Mouse (Mus musculus): ENCODE results near the gene Steap2.
"Not testable (repeated sequence)": the region's sequence is repeated elsewhere in the genome, so short reads cannot be mapped to it uniquely, and the experiment has no call there.

The Steap2 gene

GRCm38 (mm10) chr5:5693956-5694653, at the start of gene Steap2:
Steap2 (minus strand) TSS chr5:5694578.
- DNase-seq = peak; percentile 76

GRCm38 (mm10) chr5:5734445-5734844, 40.1 kb upstream of the Steap2 start:
- DNase-seq = no peak

GRCm38 (mm10) chr5:5732858-5733257, 38.5 kb upstream of the Steap2 start:
- DNase-seq = no peak

GRCm38 (mm10) chr5:5732208-5732607, 37.8 kb upstream of the Steap2 start:
- no peak for DNase-seq

GRCm38 (mm10) chr5:5729904-5730303, 35.5 kb upstream of the Steap2 start:
- peak; percentile 71 for DNase-seq

GRCm38 (mm10) chr5:5722217-5722616, 27.8 kb upstream of the Steap2 start:
- DNase-seq = no peak

- DNase-seq = no peak
Observed at GRCm38 (mm10) chr5:5711032-5711431, 16.7 kb upstream of the Steap2 start.

- DNase-seq = no peak
Observed at GRCm38 (mm10) chr5:5707341-5708278, 13.2 kb upstream of the Steap2 start.

GRCm38 (mm10) chr5:5705019-5705418, 10.6 kb upstream of the Steap2 start:
- DNase-seq = no peak

GRCm38 (mm10) chr5:5700386-5700785, 6.0 kb upstream of the Steap2 start:
- DNase-seq = no peak

GRCm38 (mm10) chr5:5698830-5699229, 4.5 kb upstream of the Steap2 start:
- DNase-seq = no peak

GRCm38 (mm10) chr5:5695401-5695942, 1.1 kb upstream of the Steap2 start:
- no peak for DNase-seq

- no peak for DNase-seq
Observed at GRCm38 (mm10) chr5:5693541-5693955, 830 bp downstream of the Steap2 start.

- DNase-seq = no peak
Observed at GRCm38 (mm10) chr5:5692167-5692738, 2.1 kb downstream of the Steap2 start.

- no peak for DNase-seq
Observed at GRCm38 (mm10) chr5:5688945-5689540, 5.3 kb downstream of the Steap2 start.

- no peak for DNase-seq
Observed at GRCm38 (mm10) chr5:5688228-5688627, 6.2 kb downstream of the Steap2 start.

GRCm38 (mm10) chr5:5686973-5687372, 7.4 kb downstream of the Steap2 start:
- peak; percentile 32 for DNase-seq

GRCm38 (mm10) chr5:5684946-5685345, 9.4 kb downstream of the Steap2 start:
- DNase-seq = not testable (repeated sequence)

- no peak for DNase-seq
Observed at GRCm38 (mm10) chr5:5683292-5683691, 11.1 kb downstream of the Steap2 start.

- DNase-seq = no peak
Observed at GRCm38 (mm10) chr5:5679459-5679858, 14.9 kb downstream of the Steap2 start.

GRCm38 (mm10) chr5:5676082-5676481, 18.3 kb downstream of the Steap2 start:
- DNase-seq = no peak

GRCm38 (mm10) chr5:5668920-5669319, 25.5 kb downstream of the Steap2 start:
- DNase-seq = no peak
